ENCODE assay signal across 10 mouse cellular contexts in genomic region chr2:36103069-36103554, GRCm38 (mm10). TPM values are rescaled to one million over a fixed set of nuclear protein-coding genes. Genes with fewer than 3 reads are reported as not detected.
DNase-seq lines count a peak whose midpoint lies in the region; ATAC-seq and TF ChIP-seq lines count a peak whose summit lies in the region.
"Had no signal": no experiment of that assay in that cellular context is flagged by ENCODE, and none has a peak within 500 bp of the region (broad histone marks: within the 10 kb centered on the region; RNA-seq: fewer than 3 reads in every experiment).

No protein-coding gene starts in this region.

- no peak for ATAC-seq in kidney, postnatal 0 days (replicated peaks; ENCODE audit: low FRiP score, low read depth)
- no peak for ATAC-seq in embryonic facial prominence, embryonic 15.5 days (ENCODE audit: insufficient number of reproducible peaks, low FRiP score, low TSS enrichment, low read depth)
- no peak for ATAC-seq in hindbrain, embryonic 16.5 days

- no peak overlapping the region for H3K27ac ChIP-seq in kidney, postnatal 0 days
- no peak overlapping the region for H3K27ac ChIP-seq in embryonic facial prominence, embryonic 15.5 days (replicated peaks)
- no peak overlapping the region for H3K27ac ChIP-seq in hindbrain, embryonic 16.5 days (ENCODE audit: low read depth, low read length)
- H3K27ac ChIP-seq: macrophage had no signal

- peaks cover 88% of the 10 kb centered on the region for H3K27me3 ChIP-seq in kidney, postnatal 0 days (ENCODE audit: insufficient read depth, low read length)
- peaks cover 92% of the 10 kb centered on the region for H3K27me3 ChIP-seq in embryonic facial prominence, embryonic 15.5 days
- peaks cover 74% of the 10 kb centered on the region for H3K27me3 ChIP-seq in hindbrain, embryonic 16.5 days (replicated peaks; ENCODE audit: control insufficient read depth, insufficient read depth, low read length)

- H3K9ac ChIP-seq in kidney, postnatal 0 days (ENCODE audit: low read depth, low read length) = no peak overlapping the region
- no peak overlapping the region for H3K9ac ChIP-seq in embryonic facial prominence, embryonic 15.5 days
- no peak overlapping the region for H3K9ac ChIP-seq in hindbrain, embryonic 16.5 days (ENCODE audit: low read depth, low read length)

- TF ChIP-seq CTCF in kidney, postnatal 0 days (IDR thresholded peaks at IDR 0.05; ENCODE audit: low read depth) = no peak

- intact Hi-C loops in left cerebral cortex, postnatal 25 days (cut with DNase I) = loop anchor here (5.0 kb wide), 1 partner anchor 96 kb away; no protein-coding TSS in a partner anchor

- no peak for DNase-seq in kidney, postnatal 0 days (ENCODE audit: low spot score)
- DNase-seq in kidney, postnatal 14 days = no peak
- DNase-seq in naive thymus-derived CD4-positive, alpha-beta T cell, adult 2 months (ENCODE audit: low read depth) = peak; percentile 7
- no peak for DNase-seq in right cerebral cortex, postnatal 25 days
- no peak for DNase-seq in left cerebral cortex, postnatal 25 days (ENCODE audit: low spot score in 2 of 2)
- no peak for DNase-seq in MN1 (ENCODE audit: low spot score)

- H3K36me3 ChIP-seq in kidney, postnatal 0 days (ENCODE audit: insufficient read depth, low read length) = no peaks in the 10 kb centered on the region
- H3K36me3 ChIP-seq in embryonic facial prominence, embryonic 15.5 days = no peaks in the 10 kb centered on the region
- H3K36me3 ChIP-seq in hindbrain, embryonic 16.5 days (ENCODE audit: control insufficient read depth, insufficient read depth, low read length) = no peaks in the 10 kb centered on the region

- no peaks in the 10 kb centered on the region for H3K9me3 ChIP-seq in kidney, postnatal 0 days (replicated peaks; ENCODE audit: low read length)
- H3K9me3 ChIP-seq in embryonic facial prominence, embryonic 15.5 days (replicated peaks) = no peaks in the 10 kb centered on the region
- H3K9me3 ChIP-seq in hindbrain, embryonic 16.5 days (ENCODE audit: control insufficient read depth, low read length) = no peaks in the 10 kb centered on the region

- H3K4me1 ChIP-seq in kidney, postnatal 0 days (replicated peaks; ENCODE audit: insufficient read depth, low read length) = peaks cover 9% of the 10 kb centered on the region; the same call in 1 of the 2 replicates
- peaks cover 44% of the 10 kb centered on the region for H3K4me1 ChIP-seq in embryonic facial prominence, embryonic 15.5 days
- peaks cover 31% of the 10 kb centered on the region for H3K4me1 ChIP-seq in hindbrain, embryonic 16.5 days (ENCODE audit: control insufficient read depth, insufficient read depth, low read depth, low read length)

- peak overlapping the region; percentile 47; the same call in 1 of the 2 replicates for H3K4me3 ChIP-seq in kidney, postnatal 0 days (replicated peaks; ENCODE audit: low read depth, low read length)
- H3K4me3 ChIP-seq in embryonic facial prominence, embryonic 15.5 days (replicated peaks) = peak overlapping the region; percentile 55
- peak overlapping the region; percentile 15 for H3K4me3 ChIP-seq in hindbrain, embryonic 16.5 days (ENCODE audit: low read length)
- H3K4me3 ChIP-seq: erythroblast, embryonic 14.5 days had no signal

- peak overlapping the region; percentile 82 for H3K4me2 ChIP-seq in kidney, postnatal 0 days (ENCODE audit: low read length)
- H3K4me2 ChIP-seq in embryonic facial prominence, embryonic 15.5 days (replicated peaks) = peak overlapping the region; percentile 64
- H3K4me2 ChIP-seq in hindbrain, embryonic 16.5 days (ENCODE audit: low read length) = peak overlapping the region; percentile 25

- WGBS in kidney, postnatal 0 days = 3% methylated on average over 21 of the region's 21 CpGs
- 1% methylated on average over 21 of the region's 21 CpGs for WGBS in embryonic facial prominence, embryonic 15.5 days
- 7% methylated on average over 21 of the region's 21 CpGs for WGBS in hindbrain, embryonic 16.5 days

RNA-seq across cellular contexts. Expression of gene Lhx6, which starts 2.1 kb away (rescaled TPM):
- 1.5 and 1.7 TPM in 2 replicates for polyA plus RNA-seq in kidney, postnatal 0 days (2015; fragmentation: Nextera tagmentation; extraction: Ambion mirVana)
- polyA plus RNA-seq in embryonic facial prominence, embryonic 15.5 days (2015; fragmentation: Nextera tagmentation; extraction: Ambion mirVana) = 7.0 and 7.2 TPM in 2 replicates
- 0.48 and 3.4 TPM in 2 replicates for polyA plus RNA-seq in hindbrain, embryonic 16.5 days (2015; fragmentation: Nextera tagmentation; extraction: Ambion mirVana)
- total RNA-seq in left cerebral cortex, postnatal 25 days (2021) = 10 to 100 TPM; 17.5 to 20.0 TPM
- polyA plus RNA-seq: erythroblast, embryonic 14.5 days; macrophage had no signal

RNA-seq across cellular contexts. Expression of gene Mrrf, which starts 33.1 kb away (rescaled TPM):
- polyA plus RNA-seq in kidney, postnatal 0 days (2015; fragmentation: Nextera tagmentation; extraction: Ambion mirVana) = 25.4 and 28.6 TPM in 2 replicates
- polyA plus RNA-seq in embryonic facial prominence, embryonic 15.5 days (2015; fragmentation: Nextera tagmentation; extraction: Ambion mirVana) = 21.5 and 29.7 TPM in 2 replicates
- 26.6 and 26.7 TPM in 2 replicates for polyA plus RNA-seq in hindbrain, embryonic 16.5 days (2015; fragmentation: Nextera tagmentation; extraction: Ambion mirVana)
- total RNA-seq in left cerebral cortex, postnatal 25 days (2021) = 10 to 100 TPM; 15.5 to 20.0 TPM

RNA-seq across cellular contexts. Expression of gene Rbm18, which starts 33.5 kb away (rescaled TPM):
- 59.8 and 62.5 TPM in 2 replicates for polyA plus RNA-seq in kidney, postnatal 0 days (2015; fragmentation: Nextera tagmentation; extraction: Ambion mirVana)
- polyA plus RNA-seq in embryonic facial prominence, embryonic 15.5 days (2015; fragmentation: Nextera tagmentation; extraction: Ambion mirVana) = 73.3 and 78.7 TPM in 2 replicates
- polyA plus RNA-seq in hindbrain, embryonic 16.5 days (2015; fragmentation: Nextera tagmentation; extraction: Ambion mirVana) = 114 and 117 TPM in 2 replicates
- total RNA-seq in left cerebral cortex, postnatal 25 days (2021) = 10 to 100 TPM; 53.4 to 54.6 TPM

RNA-seq across cellular contexts. Expression of gene Morn5, which starts 53.9 kb away (rescaled TPM):
- polyA plus RNA-seq in kidney, postnatal 0 days (2015; fragmentation: Nextera tagmentation; extraction: Ambion mirVana) = 0.27 and 0.62 TPM in 2 replicates
- 10.6 and 20.2 TPM in 2 replicates for polyA plus RNA-seq in embryonic facial prominence, embryonic 15.5 days (2015; fragmentation: Nextera tagmentation; extraction: Ambion mirVana)
- 4.1 and 4.6 TPM in 2 replicates for polyA plus RNA-seq in hindbrain, embryonic 16.5 days (2015; fragmentation: Nextera tagmentation; extraction: Ambion mirVana)
- under 1 TPM; 0.53 to 0.82 TPM for total RNA-seq in left cerebral cortex, postnatal 25 days (2021)
- polyA plus RNA-seq: erythroblast, embryonic 14.5 days; macrophage had no signal

RNA-seq across cellular contexts. Expression of gene Ndufa8, which starts 53.9 kb away (rescaled TPM):
- polyA plus RNA-seq in kidney, postnatal 0 days (2015; fragmentation: Nextera tagmentation; extraction: Ambion mirVana) = 383 TPM in 2 replicates
- 216 and 226 TPM in 2 replicates for polyA plus RNA-seq in embryonic facial prominence, embryonic 15.5 days (2015; fragmentation: Nextera tagmentation; extraction: Ambion mirVana)
- 346 and 375 TPM in 2 replicates for polyA plus RNA-seq in hindbrain, embryonic 16.5 days (2015; fragmentation: Nextera tagmentation; extraction: Ambion mirVana)
- total RNA-seq in left cerebral cortex, postnatal 25 days (2021) = 100 to 1,000 TPM; 197 to 198 TPM

Comparison
In these comparisons a context has a peak if more than half of its experiments do, and no peak if none do; other contexts are left out.
1. H3K4me2 ChIP-seq: peak in every context shown above with its lines; median percentile 82 in kidney, postnatal 0 days; 64 in embryonic facial prominence, embryonic 15.5 days; 25 in hindbrain, embryonic 16.5 days.